Mouse (Mus musculus): Measurements from ENCODE around the gene 2410131K14Rik. TPM values are rescaled to one million over a fixed set of nuclear protein-coding genes. Genes with fewer than 3 reads are reported as not detected.

2410131K14Rik gene
- total RNA-seq (2021) (1 to 10 TPM; 5.3 to 8.1 TPM), polyA plus RNA-seq (2012; rRNA removed) (5.3 and 6.2 TPM in 2 replicates)
- long read RNA-seq, full-length matches to known transcripts = 21 of 27 reads
- long read RNA-seq, partial matches to known transcripts = 0 of 27 reads
- long read RNA-seq, other reads (novel, unspliced or antisense) = 6 of 27 reads

GRCm38 (mm10) chr5:118244606-118245443, at the start of gene 2410131K14Rik, which contains the start of gene Rnft2:
Gene 2410131K14Rik (plus strand): TSS chr5:118245227.
Gene Rnft2 (minus strand): TSS chr5:118245116.
- DNase-seq = peak; percentile 100

GRCm38 (mm10) chr5:118197421-118197820, 47.6 kb upstream of the 2410131K14Rik start:
- no peak for DNase-seq

GRCm38 (mm10) chr5:118199670-118200069, 45.4 kb upstream of the 2410131K14Rik start:
- DNase-seq = no peak

GRCm38 (mm10) chr5:118204675-118205440, 40.2 kb upstream of the 2410131K14Rik start:
- DNase-seq = peak; percentile 32

- DNase-seq = no peak
Measured at GRCm38 (mm10) chr5:118205852-118206251, 39.2 kb upstream of the 2410131K14Rik start.

- no peak for DNase-seq
Measured at GRCm38 (mm10) chr5:118214012-118214411, 31.0 kb upstream of the 2410131K14Rik start.

GRCm38 (mm10) chr5:118214418-118215154, 30.4 kb upstream of the 2410131K14Rik start:
- DNase-seq = peak; percentile 89

GRCm38 (mm10) chr5:118217410-118217809, 27.6 kb upstream of the 2410131K14Rik start:
- DNase-seq = no peak

GRCm38 (mm10) chr5:118223142-118223757, 21.8 kb upstream of the 2410131K14Rik start:
- no peak for DNase-seq

GRCm38 (mm10) chr5:118230071-118230611, 14.9 kb upstream of the 2410131K14Rik start:
- no peak for DNase-seq

- DNase-seq = peak; percentile 50
Measured at GRCm38 (mm10) chr5:118236891-118237290, 8.1 kb upstream of the 2410131K14Rik start.

- DNase-seq = no peak
Measured at GRCm38 (mm10) chr5:118239671-118240070, 5.4 kb upstream of the 2410131K14Rik start.

GRCm38 (mm10) chr5:118245606-118246308, 730 bp downstream of the 2410131K14Rik start:
- peak; percentile 15 for DNase-seq

- DNase-seq = no peak
Measured at GRCm38 (mm10) chr5:118247378-118247777, 2.4 kb downstream of the 2410131K14Rik start.

- no peak for DNase-seq
Measured at GRCm38 (mm10) chr5:118250987-118251386, 6.0 kb downstream of the 2410131K14Rik start.

- no peak for DNase-seq
Measured at GRCm38 (mm10) chr5:118253551-118253950, 8.5 kb downstream of the 2410131K14Rik start.

GRCm38 (mm10) chr5:118256981-118257380, 12.0 kb downstream of the 2410131K14Rik start:
- no peak for DNase-seq

- peak; percentile 15 for DNase-seq
Measured at GRCm38 (mm10) chr5:118259152-118259551, 14.1 kb downstream of the 2410131K14Rik start.

- DNase-seq = no peak
Measured at GRCm38 (mm10) chr5:118259636-118260035, 14.6 kb downstream of the 2410131K14Rik start.

GRCm38 (mm10) chr5:118260055-118260454, 15.0 kb downstream of the 2410131K14Rik start:
- no peak for DNase-seq

Data from adrenal gland, adult 2 months (tissue).